Mouse (Mus musculus) liver, embryonic 15.5 days (tissue): Measurements from ENCODE around the gene Ate1. TPM values are rescaled to one million over a fixed set of nuclear protein-coding genes. Genes with fewer than 3 reads are reported as not detected.

Experiments
- ATAC-seq: fragments of 200-750 bp; cut with Nextera tagmentation; 2 replicates; pipeline ENCODE4 v1.8.0; 2017; ENCODE audit warnings: moderate number of reproducible peaks, mild to moderate bottlenecking, moderate library complexity; ENCODE audit not compliant: insufficient read depth
- H3K27ac ChIP-seq: fragments of 300-500 bp; sonication (generic); replicated peaks from 2 replicates; pipeline ENCODE4 v1.5.1; 2015; ENCODE audit warnings: mild to moderate bottlenecking, inconsistent platforms
- H3K27me3 ChIP-seq: fragments of 300-500 bp; sonication (generic); 2 replicates; pipeline ENCODE4 v1.6.1; 2015; ENCODE audit warnings: mild to moderate bottlenecking, inconsistent platforms
- H3K36me3 ChIP-seq: fragments of 300-500 bp; sonication (generic); replicated peaks from 2 replicates; pipeline ENCODE4 v1.6.1; 2015; ENCODE audit warnings: moderate library complexity, mild to moderate bottlenecking, inconsistent platforms
- H3K4me1 ChIP-seq: fragments of 300-500 bp; sonication (generic); replicated peaks from 2 replicates; pipeline ENCODE4 v1.6.1; 2015; ENCODE audit warnings: inconsistent platforms
- H3K4me2 ChIP-seq: fragments of 300-500 bp; sonication (generic); 2 replicates; pipeline ENCODE4 v1.6.1; 2015; ENCODE audit warnings: moderate library complexity, mild to moderate bottlenecking, inconsistent platforms
- H3K4me3 ChIP-seq: fragments of 300-500 bp; sonication (generic); replicated peaks from 2 replicates; pipeline ENCODE4 v1.5.1; 2015; ENCODE audit warnings: mild to moderate bottlenecking, inconsistent platforms
- H3K9ac ChIP-seq: fragments of 300-500 bp; sonication (generic); 2 replicates; pipeline ENCODE4 v1.6.1; 2015; ENCODE audit warnings: moderate library complexity, mild to moderate bottlenecking, inconsistent platforms
- H3K9me3 ChIP-seq: fragments of 300-500 bp; sonication (generic); replicated peaks from 2 replicates; pipeline ENCODE4 v1.6.1; 2016; ENCODE audit warnings: inconsistent platforms
- WGBS: fragments of 180-500 bp; shearing (Covaris S2); methylation state at CpG from one replicate; pipeline ENCODE4 v1.1.7; 2015; ENCODE audit warnings: mixed read lengths; ENCODE audit not compliant: insufficient replicate concordance; 5-methylcytosine and 5-hydroxymethylcytosine counted together
- polyA plus RNA-seq: library from polyadenylated mRNA; unstranded; fragments of >200 nt; fragmentation: Nextera tagmentation; extraction: Ambion mirVana; gene quantifications from 2 replicates; pipeline ENCODE4 v1.2.1, GENCODE M21; 2015

Gene Ate1
- 18.8 and 24.1 TPM in 2 replicates for polyA plus RNA-seq

- Histone ChIP-seq H3K27me3 (no peaks in the 10 kb centered on the region), H3K9ac (peak within 1 kb of the TSS; percentile 98), H3K9me3 (no peaks in the 10 kb centered on the region)
These were observed at the start of gene Ate1 for GRCm38 (mm10) chr7:130520049-130520425. Gene Ate1, minus strand, starts transcription at chr7:130520369.

GRCm38 (mm10) chr7:130568783-130569436 lies 48.7 kb upstream of the Ate1 start:
- peak; percentile 73 for ATAC-seq
- H3K4me1 ChIP-seq: 0 out of 2 replicates have a peak, but pooled peaks cover 4% of the 10 kb centered on the region
- 53% methylated on average over 9 of the region's 9 CpGs for WGBS
- H3K27me3 ChIP-seq: no peaks in the 10 kb centered on the region
- H3K4me3 ChIP-seq: no peak overlapping the region
- H3K9me3 ChIP-seq: no peaks in the 10 kb centered on the region
- no peak overlapping the region for H3K9ac ChIP-seq
- no peak overlapping the region for H3K27ac ChIP-seq
- H3K4me2 ChIP-seq: no peak overlapping the region
- H3K36me3 ChIP-seq: no peaks in the 10 kb centered on the region

More at GRCm38 (mm10) chr7:130520049-130520425, at the start of gene Ate1:
- no peak for ATAC-seq
- 21% methylated on average over 20 of the region's 20 CpGs for WGBS
- H3K36me3 ChIP-seq: no peaks in the 10 kb centered on the region
- peak within 1 kb of the TSS; percentile 89 for H3K4me2 ChIP-seq
- H3K4me1 ChIP-seq: peaks cover 32% of the 10 kb centered on the region
- H3K27ac ChIP-seq: peak within 1 kb of the TSS; percentile 88
- H3K4me3 ChIP-seq: peak within 1 kb of the TSS; percentile 97

- Histone ChIP-seq H3K27ac (no peak overlapping the region), H3K9ac (no peak overlapping the region), H3K9me3 (no peaks in the 10 kb centered on the region), H3K4me3 (no peak overlapping the region), H3K27me3 (no peaks in the 10 kb centered on the region), H3K4me1 (peaks cover 7% of the 10 kb centered on the region; the same call in 1 of the 2 replicates), H3K4me2 (no peak overlapping the region), H3K36me3 (no peaks in the 10 kb centered on the region)
- ATAC-seq: no peak
- 37% methylated on average over 3 of the region's 3 CpGs for WGBS
These were observed 44.4 kb upstream of the Ate1 start for GRCm38 (mm10) chr7:130564596-130564995.

- peaks cover 7% of the 10 kb centered on the region; the same call in 1 of the 2 replicates for H3K4me1 ChIP-seq
- no peak for ATAC-seq
- H3K9ac ChIP-seq: no peak overlapping the region
- no peaks in the 10 kb centered on the region for H3K9me3 ChIP-seq
- H3K4me2 ChIP-seq: no peak overlapping the region
- H3K36me3 ChIP-seq: no peaks in the 10 kb centered on the region
- H3K27me3 ChIP-seq: no peaks in the 10 kb centered on the region
- 20% methylated on average over 4 of the region's 4 CpGs for WGBS
- H3K27ac ChIP-seq: no peak overlapping the region
- no peak overlapping the region for H3K4me3 ChIP-seq
These were observed 43.7 kb upstream of the Ate1 start for GRCm38 (mm10) chr7:130563880-130564279.

GRCm38 (mm10) chr7:130563276-130563675 lies 43.1 kb upstream of the Ate1 start:
- H3K4me3 ChIP-seq: no peak overlapping the region
- ATAC-seq: no peak
- peaks cover 7% of the 10 kb centered on the region; the same call in 1 of the 2 replicates for H3K4me1 ChIP-seq
- H3K4me2 ChIP-seq: no peak overlapping the region
- H3K36me3 ChIP-seq: no peaks in the 10 kb centered on the region
- no peaks in the 10 kb centered on the region for H3K9me3 ChIP-seq
- no peaks in the 10 kb centered on the region for H3K27me3 ChIP-seq
- no peak overlapping the region for H3K27ac ChIP-seq
- WGBS: 78% methylated on average over 4 of the region's 4 CpGs
- H3K9ac ChIP-seq: no peak overlapping the region

GRCm38 (mm10) chr7:130560933-130561332 lies 40.8 kb upstream of the Ate1 start:
- no peaks in the 10 kb centered on the region for H3K27me3 ChIP-seq
- no peak overlapping the region for H3K4me3 ChIP-seq
- H3K27ac ChIP-seq: no peak overlapping the region
- no peak overlapping the region for H3K9ac ChIP-seq
- peaks cover 7% of the 10 kb centered on the region; the same call in 1 of the 2 replicates for H3K4me1 ChIP-seq
- peak; percentile 34; the same call in 1 of the 2 replicates for ATAC-seq
- no peak overlapping the region for H3K4me2 ChIP-seq
- H3K9me3 ChIP-seq: no peaks in the 10 kb centered on the region
- WGBS: 41% methylated on average over 1 of the region's 1 CpGs
- no peaks in the 10 kb centered on the region for H3K36me3 ChIP-seq

GRCm38 (mm10) chr7:130558592-130558991 lies 38.4 kb upstream of the Ate1 start:
- H3K9ac ChIP-seq: no peak overlapping the region
- no peaks in the 10 kb centered on the region for H3K9me3 ChIP-seq
- no peak overlapping the region for H3K27ac ChIP-seq
- H3K4me3 ChIP-seq: no peak overlapping the region
- H3K4me2 ChIP-seq: no peak overlapping the region
- H3K27me3 ChIP-seq: peaks cover 11% of the 10 kb centered on the region
- WGBS: 51% methylated on average over 4 of the region's 4 CpGs
- no peak for ATAC-seq
- H3K4me1 ChIP-seq: peaks cover 4% of the 10 kb centered on the region; the same call in 1 of the 2 replicates
- H3K36me3 ChIP-seq: no peaks in the 10 kb centered on the region

GRCm38 (mm10) chr7:130555597-130555996 lies 35.4 kb upstream of the Ate1 start:
- Histone ChIP-seq H3K27ac (no peak overlapping the region), H3K4me2 (no peak overlapping the region), H3K9me3 (no peaks in the 10 kb centered on the region), H3K9ac (no peak overlapping the region), H3K4me1 (no peaks in the 10 kb centered on the region; the same call in 1 of the 2 replicates), H3K36me3 (no peaks in the 10 kb centered on the region), H3K4me3 (no peak overlapping the region), H3K27me3 (peaks cover 22% of the 10 kb centered on the region)
- no peak for ATAC-seq
- 68% methylated on average over 5 of the region's 5 CpGs for WGBS

GRCm38 (mm10) chr7:130553321-130553720 lies 33.2 kb upstream of the Ate1 start:
- H3K9ac ChIP-seq: no peak overlapping the region
- H3K4me3 ChIP-seq: no peak overlapping the region
- no peaks in the 10 kb centered on the region for H3K4me1 ChIP-seq
- no peaks in the 10 kb centered on the region for H3K36me3 ChIP-seq
- 50% methylated on average over 4 of the region's 4 CpGs for WGBS
- H3K27ac ChIP-seq: no peak overlapping the region
- no peaks in the 10 kb centered on the region for H3K9me3 ChIP-seq
- no peak overlapping the region for H3K4me2 ChIP-seq
- H3K27me3 ChIP-seq: peaks cover 22% of the 10 kb centered on the region
- ATAC-seq: no peak

GRCm38 (mm10) chr7:130552780-130553179 lies 32.6 kb upstream of the Ate1 start:
- Histone ChIP-seq H3K9me3 (no peaks in the 10 kb centered on the region), H3K4me3 (no peak overlapping the region), H3K9ac (no peak overlapping the region), H3K36me3 (no peaks in the 10 kb centered on the region), H3K4me1 (peaks cover 2% of the 10 kb centered on the region), H3K27ac (no peak overlapping the region), H3K4me2 (no peak overlapping the region), H3K27me3 (peaks cover 22% of the 10 kb centered on the region)
- 54% methylated on average over 5 of the region's 5 CpGs for WGBS
- ATAC-seq: no peak

GRCm38 (mm10) chr7:130547635-130548175 lies 27.5 kb upstream of the Ate1 start:
- WGBS: 60% methylated on average over 12 of the region's 12 CpGs
- no peak overlapping the region; the same call in 1 of the 2 replicates for H3K9ac ChIP-seq
- no peak overlapping the region for H3K27ac ChIP-seq
- H3K36me3 ChIP-seq: peaks cover 29% of the 10 kb centered on the region
- H3K4me1 ChIP-seq: peaks cover 31% of the 10 kb centered on the region
- H3K4me2 ChIP-seq: peak overlapping the region; percentile 76
- H3K9me3 ChIP-seq: no peaks in the 10 kb centered on the region
- peak overlapping the region; percentile 97 for H3K4me3 ChIP-seq
- ATAC-seq: no peak
- H3K27me3 ChIP-seq: 0 out of 2 replicates have a peak, but pooled peaks cover 9% of the 10 kb centered on the region
